Mouse (Mus musculus) layer of hippocampus, adult 18-20 months (tissue): ENCODE data around the gene Ubtf. TPM values are rescaled to one million over a fixed set of nuclear protein-coding genes. Genes with fewer than 3 reads are reported as not detected.
"Not testable (repeated sequence)": the region's sequence is repeated elsewhere in the genome, so short reads cannot be mapped to it uniquely, and the experiment has no call there.

Experiments used
- DNase-seq, 2 experiments: peaks; one replicate each; pipeline ENCODE4 v3.0.0; 2022; ENCODE audit warnings: low spot score in 2 of 2
- total RNA-seq, 2 experiments: library from RNA; stranded (reverse); gene quantifications; 2 replicates each; pipeline ENCODE4 v1.2.3; 2021

Ubtf gene
- total RNA-seq, 2 experiments from 2014 or later = 131 to 135 TPM

- peak; percentile 98 to 99 for DNase-seq
Measured at GRCm38 (mm10) chr11:102296491-102297472, 22.8 kb downstream of the Ubtf start, which contains the start of gene Atxn7l3. Atxn7l3 (minus strand) TSS chr11:102296631.

GRCm38 (mm10) chr11:102295598-102296471 lies 23.7 kb downstream of the Ubtf start:
- no peak for DNase-seq

- DNase-seq = peak in 1 of 2 experiments; percentile 47
Measured at GRCm38 (mm10) chr11:102294887-102295597, 24.5 kb downstream of the Ubtf start.

DNA sequence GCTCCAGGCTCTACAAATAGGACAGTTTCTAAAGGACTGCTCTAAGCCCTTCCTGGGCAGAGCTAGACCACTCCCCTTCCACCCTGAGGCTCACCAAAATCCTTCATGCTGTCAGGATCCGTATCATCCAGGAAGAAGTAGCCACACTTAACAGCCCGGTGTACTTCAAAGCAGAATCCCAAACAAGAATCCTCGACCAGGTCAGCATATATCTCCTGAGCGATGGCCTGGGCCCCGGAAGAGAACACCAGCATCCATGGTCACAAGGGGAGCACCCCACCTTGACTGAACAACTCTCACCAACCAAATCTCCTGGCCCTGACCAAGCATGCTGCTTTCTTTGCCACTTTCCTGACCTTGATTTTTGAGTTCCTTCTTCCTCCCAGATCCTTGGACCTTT lies 25.1 kb downstream of the Ubtf start:
- DNase-seq = no peak

- DNase-seq = no peak
Measured at GRCm38 (mm10) chr11:102293971-102294370, 25.6 kb downstream of the Ubtf start.

GRCm38 (mm10) chr11:102291051-102291535 lies 28.4 kb downstream of the Ubtf start:
- DNase-seq = no peak

DNA sequence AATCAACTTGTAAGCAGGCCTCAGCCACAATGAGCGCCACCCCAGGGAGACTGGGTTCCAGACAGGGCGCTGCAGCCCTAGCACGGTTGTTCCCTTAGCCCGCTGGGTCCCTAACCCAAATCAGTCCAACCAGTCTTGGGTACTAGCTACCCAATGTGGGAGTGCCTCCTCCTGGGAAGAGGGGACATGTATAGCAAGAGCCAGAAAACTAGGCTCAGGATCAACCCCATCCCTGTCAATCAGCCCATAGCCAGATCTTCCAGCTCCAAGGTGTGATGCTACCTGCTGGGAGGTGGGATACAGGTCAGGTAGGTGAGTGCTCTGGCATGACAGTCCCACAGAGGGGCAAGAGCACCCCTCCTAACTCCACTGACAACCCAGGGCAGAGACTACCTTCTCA lies 29.4 kb downstream of the Ubtf start:
- DNase-seq = no peak

DNA sequence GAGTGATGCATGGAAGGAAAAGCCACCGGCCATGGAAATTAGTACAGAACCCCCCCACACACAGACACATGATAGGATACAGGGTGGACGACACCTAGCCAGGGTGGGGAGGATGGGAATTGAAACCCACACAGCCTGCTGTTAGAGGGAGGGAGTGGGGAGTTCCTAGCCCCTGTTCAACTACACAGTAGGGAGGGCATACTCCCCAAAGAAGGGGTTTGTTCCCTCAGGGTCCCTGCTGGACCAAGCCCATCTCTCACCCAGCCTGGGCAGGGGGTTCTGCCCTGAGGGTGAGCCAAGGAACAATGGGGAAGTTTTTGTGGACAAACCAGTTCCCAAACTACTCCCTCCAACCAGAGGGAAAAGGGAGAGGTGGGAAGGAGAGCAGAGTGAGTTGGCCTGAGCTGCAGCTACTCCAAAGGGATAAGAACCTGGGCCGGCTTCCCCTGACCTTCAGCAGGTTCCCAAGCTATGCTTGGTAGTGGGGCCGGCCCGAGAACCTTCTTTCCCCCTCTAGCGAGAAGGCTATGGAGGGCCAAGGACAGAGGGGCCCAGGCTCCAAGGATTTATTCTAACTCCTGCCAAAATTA lies 29.9 kb downstream of the Ubtf start:
- no peak for DNase-seq

DNA sequence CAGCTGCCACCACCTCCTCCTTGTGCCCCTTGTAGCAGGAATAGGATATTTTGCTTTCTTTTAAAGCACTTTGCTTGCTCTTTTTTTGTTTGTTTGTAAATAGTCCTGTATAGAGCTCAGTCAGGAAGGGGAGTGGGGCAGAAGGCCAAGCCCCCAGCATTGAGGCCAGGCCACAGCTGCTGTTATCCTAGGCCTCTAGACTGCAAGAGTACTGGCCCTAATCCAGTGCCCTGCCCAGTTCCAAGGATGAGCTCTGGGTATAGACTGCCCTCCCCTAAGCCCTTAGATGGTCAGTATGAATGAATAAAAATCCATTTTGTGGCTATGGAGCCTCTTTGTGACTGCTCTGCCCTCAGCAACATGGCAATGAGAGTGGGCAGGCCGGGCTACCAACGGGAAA lies 30.6 kb downstream of the Ubtf start:
- DNase-seq = no peak

DNA sequence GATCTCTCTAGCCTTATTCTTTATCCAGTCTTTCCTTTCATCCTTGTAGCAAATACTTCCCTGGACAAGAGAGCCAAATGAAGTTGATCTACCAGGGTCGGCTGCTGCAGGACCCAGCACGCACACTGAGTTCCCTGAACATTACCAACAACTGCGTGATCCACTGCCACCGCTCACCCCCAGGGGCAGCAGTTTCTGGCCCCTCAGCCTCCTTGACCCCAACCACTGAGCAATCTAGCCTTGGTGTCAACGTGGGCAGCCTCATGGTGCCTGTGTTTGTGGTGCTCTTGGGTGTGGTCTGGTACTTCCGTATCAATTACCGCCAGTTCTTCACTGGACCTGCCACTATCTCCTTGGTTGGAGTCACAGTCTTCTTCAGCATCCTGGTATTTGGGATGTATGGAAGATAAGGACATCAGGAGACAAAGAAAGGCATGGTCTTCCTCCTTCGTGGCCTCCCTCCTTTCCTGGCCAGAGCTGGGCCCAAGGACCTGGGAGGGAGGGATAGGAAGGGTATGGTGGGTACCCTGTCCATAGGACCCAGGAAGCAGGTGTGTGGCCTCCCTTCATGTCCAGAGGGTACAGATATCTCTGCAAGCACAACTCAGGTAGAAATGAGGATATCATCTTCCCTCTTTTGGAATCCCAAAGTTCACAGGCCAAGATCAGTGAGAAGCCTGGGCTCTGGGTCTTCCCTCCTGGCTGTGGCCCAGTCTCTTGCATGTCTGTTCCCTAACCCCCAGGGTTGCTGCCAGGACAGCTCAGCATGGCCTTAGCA lies 31.3 kb downstream of the Ubtf start:
- DNase-seq = no peak

- DNase-seq = no peak
Measured at GRCm38 (mm10) chr11:102287485-102287884, 32.1 kb downstream of the Ubtf start.

DNA sequence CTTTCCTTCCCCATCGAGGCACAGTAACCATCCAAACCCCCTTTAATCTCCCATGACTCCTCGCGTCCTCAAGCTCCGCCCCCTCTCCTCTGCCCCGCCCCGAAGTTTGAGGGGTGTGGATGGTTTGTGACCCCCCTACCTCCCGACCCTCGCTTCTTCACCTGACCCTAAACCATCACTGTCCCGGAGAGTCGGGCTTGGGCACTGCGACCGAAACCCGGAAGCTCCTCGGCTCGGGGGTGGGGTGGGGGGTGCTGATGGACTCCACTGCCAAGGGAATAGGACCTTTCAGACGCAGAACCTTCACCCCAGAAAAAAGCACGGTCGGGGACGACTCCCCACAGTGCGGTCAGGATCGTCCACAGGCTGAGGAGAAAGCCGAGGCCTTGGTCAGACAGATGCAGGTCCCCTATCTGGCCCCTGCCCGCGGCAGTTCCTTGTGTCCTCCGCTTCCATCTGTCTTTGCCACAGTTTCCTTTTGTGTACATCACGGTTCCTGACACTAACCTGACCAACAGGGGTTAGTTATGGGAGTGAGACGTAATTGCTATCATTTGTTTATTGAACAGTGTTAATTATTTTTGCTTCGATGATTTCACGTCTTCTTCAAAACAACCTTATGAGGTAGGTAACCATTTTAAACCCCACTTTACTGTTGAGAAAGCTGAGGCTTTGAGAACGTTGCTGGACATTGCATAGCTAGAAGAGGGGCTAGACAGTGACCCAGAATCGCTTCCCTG lies 34.3 kb downstream of the Ubtf start:
- no peak for DNase-seq

DNA sequence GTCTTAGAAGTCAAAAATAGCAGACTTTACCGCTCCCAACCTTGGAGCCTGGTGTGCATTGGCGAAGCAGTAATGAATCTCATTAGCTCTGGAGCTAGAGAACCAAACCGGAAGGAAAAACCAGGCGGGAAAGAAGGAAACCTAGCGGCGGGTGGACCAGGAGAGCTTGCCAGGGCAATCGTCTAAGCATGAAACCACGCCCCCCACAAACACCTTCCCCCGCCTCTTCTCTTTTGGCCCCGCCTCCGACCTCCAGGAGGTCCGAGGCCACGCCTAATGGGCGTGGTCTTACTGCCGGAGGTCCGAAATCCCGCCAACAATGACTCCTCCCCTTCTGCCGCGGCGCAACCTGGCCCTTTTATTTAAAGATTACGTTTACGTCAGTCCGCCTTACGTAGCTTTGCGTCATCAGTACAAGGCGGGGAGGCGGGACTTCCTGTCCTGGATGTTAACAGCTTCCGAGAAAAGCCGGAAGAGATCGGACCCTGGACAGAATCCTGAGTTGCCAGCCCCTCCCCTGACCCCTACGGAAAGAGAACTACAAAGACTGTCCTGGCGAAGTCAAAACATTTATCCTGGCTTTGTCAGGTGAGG lies 34.9 kb downstream of the Ubtf start, which contains the start of gene Tmub2:
Gene Tmub2 (plus strand): TSS at position 431 of the 594 bp plus-strand sequence.
- peak; percentile 92 to 99 for DNase-seq

DNA sequence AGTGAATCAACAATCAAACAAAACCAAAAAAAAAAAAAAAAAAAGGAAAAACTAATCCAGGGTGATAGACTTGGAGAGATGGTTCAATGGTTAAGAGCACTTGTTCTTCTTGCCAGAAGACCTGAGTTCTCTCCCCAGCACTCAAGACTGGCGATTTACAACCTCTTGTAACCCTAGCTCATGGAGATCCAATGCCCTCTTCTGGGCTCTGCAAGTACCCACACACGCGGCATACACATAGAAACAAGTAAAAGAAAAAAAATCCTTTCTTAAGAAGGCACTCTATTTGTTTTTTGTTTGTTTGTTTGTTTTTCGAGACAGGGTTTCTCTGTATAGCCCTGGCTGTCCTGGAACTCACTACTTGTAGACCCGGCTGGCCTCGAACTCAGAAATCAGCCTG lies 35.6 kb downstream of the Ubtf start:
- DNase-seq = no peak

GRCm38 (mm10) chr11:102280267-102280666 lies 39.3 kb downstream of the Ubtf start:
- DNase-seq = not testable (repeated sequence)

GRCm38 (mm10) chr11:102279595-102279994 lies 39.9 kb downstream of the Ubtf start:
- DNase-seq = no peak

GRCm38 (mm10) chr11:102277754-102278153 lies 41.8 kb downstream of the Ubtf start:
- DNase-seq = no peak

DNA sequence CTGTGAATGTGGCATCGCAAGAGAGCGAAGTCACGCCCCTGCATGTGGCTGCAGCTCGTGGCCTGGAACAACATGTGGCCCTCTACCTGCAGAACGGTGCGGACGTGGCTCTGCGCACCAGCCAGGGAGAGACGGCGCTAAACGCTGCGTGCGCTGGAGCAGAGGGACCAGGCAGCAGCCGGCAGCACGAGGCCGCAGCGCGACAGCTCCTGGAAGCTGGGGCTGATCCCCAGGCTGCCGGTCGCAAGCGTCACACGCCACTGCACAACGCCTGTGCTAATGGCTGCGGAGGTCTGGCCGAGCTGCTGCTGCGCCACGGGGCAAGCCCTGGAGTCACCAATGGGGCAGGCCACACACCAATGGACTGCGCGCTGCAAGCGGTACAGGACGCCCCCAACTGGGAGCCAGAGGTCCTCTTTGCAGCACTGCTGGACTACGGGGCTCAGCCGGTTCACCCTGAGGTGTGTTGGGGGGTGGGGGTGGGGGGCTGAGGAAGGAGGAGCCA lies 43.1 kb downstream of the Ubtf start:
- no peak for DNase-seq
